Mouse (Mus musculus) adrenal gland, adult 18-20 months (tissue): Measurements from ENCODE around the gene Sh3gl3. TPM values are rescaled to one million over a fixed set of nuclear protein-coding genes. Genes with fewer than 3 reads are reported as not detected.
A peak's percentile ranks its signal among the peaks of the same experiment; 100 is the strongest.

Source experiments
- DNase-seq, 2 experiments: peaks; one replicate each; pipeline ENCODE4 v3.0.0; 2021 to 2022; ENCODE audit warnings: low spot score in 2 of 2
- total RNA-seq, 2 experiments: library from RNA; stranded (reverse); gene quantifications; 1 replicate in 1 of 2; 2 replicates in 1 of 2; pipeline ENCODE4 v1.2.3; 2021

Sh3gl3 gene
- total RNA-seq, 2 experiments from 2014 or later = 6.2 to 6.5 TPM

GRCm38 (mm10) chr7:82234898-82235290 lies 61.3 kb downstream of the Sh3gl3 start:
- DNase-seq = no peak

- no peak for DNase-seq
Measured at GRCm38 (mm10) chr7:82235486-82235885, 61.8 kb downstream of the Sh3gl3 start.

GRCm38 (mm10) chr7:82236152-82236898 lies 62.7 kb downstream of the Sh3gl3 start:
- DNase-seq = no peak

- no peak for DNase-seq
Measured at GRCm38 (mm10) chr7:82236899-82237162, 63.2 kb downstream of the Sh3gl3 start.

GRCm38 (mm10) chr7:82240424-82241240 lies 67.0 kb downstream of the Sh3gl3 start:
- no peak for DNase-seq

- no peak for DNase-seq
Measured at GRCm38 (mm10) chr7:82244701-82245100, 71.1 kb downstream of the Sh3gl3 start.

GRCm38 (mm10) chr7:82248953-82249695 lies 75.5 kb downstream of the Sh3gl3 start:
- DNase-seq = no peak

GRCm38 (mm10) chr7:82253309-82253708 lies 79.7 kb downstream of the Sh3gl3 start:
- no peak for DNase-seq

GRCm38 (mm10) chr7:82256936-82257335 lies 83.3 kb downstream of the Sh3gl3 start:
- no peak for DNase-seq

- DNase-seq = no peak
Measured at GRCm38 (mm10) chr7:82257530-82257929, 83.9 kb downstream of the Sh3gl3 start.

GRCm38 (mm10) chr7:82260210-82260609 lies 86.6 kb downstream of the Sh3gl3 start:
- peak; percentile 17 to 36 for DNase-seq

GRCm38 (mm10) chr7:82263141-82263540 lies 89.5 kb downstream of the Sh3gl3 start:
- DNase-seq = peak; percentile 59

- no peak for DNase-seq
Measured at GRCm38 (mm10) chr7:82264119-82264518, 90.5 kb downstream of the Sh3gl3 start.

- no peak for DNase-seq
Measured at GRCm38 (mm10) chr7:82265365-82265764, 91.7 kb downstream of the Sh3gl3 start.

- DNase-seq = no peak
Measured at GRCm38 (mm10) chr7:82269948-82270347, 96.3 kb downstream of the Sh3gl3 start.

- no peak for DNase-seq
Measured at GRCm38 (mm10) chr7:82271742-82272141, 98.1 kb downstream of the Sh3gl3 start.

GRCm38 (mm10) chr7:82272875-82273274 lies 99.2 kb downstream of the Sh3gl3 start:
- peak in 1 of 2 experiments; percentile 26 for DNase-seq

- peak; percentile 38 to 39 for DNase-seq
Measured at GRCm38 (mm10) chr7:82274011-82274709, 100.5 kb downstream of the Sh3gl3 start.

GRCm38 (mm10) chr7:82274975-82275374 lies 101.3 kb downstream of the Sh3gl3 start:
- no peak for DNase-seq

GRCm38 (mm10) chr7:82275529-82276204 lies 102.0 kb downstream of the Sh3gl3 start:
- DNase-seq = no peak

- no peak for DNase-seq
Measured at GRCm38 (mm10) chr7:82282011-82282410, 108.4 kb downstream of the Sh3gl3 start.
